Mouse (Mus musculus) brain, embryonic 14.5 days (tissue): ENCODE measurements at regions not wholly inside any gene's neighbourhood (a gene's known extent, or its start where the extent isn't known, plus 50 kb on each side); places are given as distances from the start of the nearest gene placed in this dataset.

Experiments
- CTCF ChIP-seq: fragments of 200-500 bp; IDR thresholded peaks from 2 replicates; pipeline ENCODE4 v1.5.1; 2012; ENCODE audit warnings: inconsistent platforms, mild to moderate bottlenecking, moderate library complexity, borderline replicate concordance; ENCODE audit not compliant: insufficient read depth, insufficient read length; ENCODE audit errors: extremely low read depth
- POLR2A ChIP-seq: fragments of 200-500 bp; IDR thresholded peaks from 2 replicates; pipeline ENCODE4 v1.6.1; 2012; ENCODE audit warnings: mild to moderate bottlenecking, inconsistent platforms, borderline replicate concordance; ENCODE audit not compliant: poor library complexity, insufficient read depth, insufficient read length, severe bottlenecking; ENCODE audit errors: extremely low read depth

- TF ChIP-seq CTCF (no peak), POLR2A (no peak)
These were observed 260.0 kb upstream of the Fshr start for GRCm38 (mm10) chr17:89460438-89460837.
